Mouse (Mus musculus): ENCODE results near the gene Fam3c.

DNA sequence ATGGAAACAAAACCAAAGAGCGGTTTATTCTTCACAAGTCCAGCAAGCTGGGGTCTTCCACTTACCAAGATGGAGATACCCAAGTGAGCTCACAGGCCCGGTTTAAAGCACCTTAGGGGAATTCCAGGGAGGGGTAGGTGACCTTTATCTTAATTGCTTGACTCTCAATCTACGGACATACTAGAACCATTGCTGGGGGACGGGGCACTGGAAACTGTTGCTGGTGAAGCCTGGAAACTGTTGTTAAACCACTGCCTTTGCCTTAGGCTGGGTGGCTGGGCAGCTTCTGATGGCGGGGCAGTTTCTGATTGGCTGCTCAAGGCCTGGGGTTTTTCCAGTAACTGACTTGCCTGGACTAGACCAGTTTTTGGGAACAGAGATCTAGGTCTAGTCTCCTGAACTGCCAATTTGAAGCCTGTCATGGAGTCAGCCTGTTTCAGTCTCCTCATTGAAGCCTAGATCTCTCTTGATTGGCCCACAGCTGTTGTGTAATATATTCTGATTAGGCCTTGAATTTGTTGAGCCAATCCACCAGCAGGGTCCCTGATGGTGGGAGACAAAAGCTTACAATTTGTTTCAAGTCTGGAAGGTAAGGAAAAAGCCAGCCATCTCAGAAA, 29.3 kb upstream of the Fam3c start:
- TF ChIP-seq CTCF (IDR thresholded peaks at IDR 0.05; ENCODE audit: borderline replicate concordance, control insufficient read depth, extremely low read depth, insufficient read depth, low read length, poor library complexity), result no peak
- no peak for TF ChIP-seq POLR2A (IDR thresholded peaks at IDR 0.05; ENCODE audit: control insufficient read depth, extremely low read depth, insufficient read depth, low read length, poor library complexity)
